In the genomic region with DNA sequence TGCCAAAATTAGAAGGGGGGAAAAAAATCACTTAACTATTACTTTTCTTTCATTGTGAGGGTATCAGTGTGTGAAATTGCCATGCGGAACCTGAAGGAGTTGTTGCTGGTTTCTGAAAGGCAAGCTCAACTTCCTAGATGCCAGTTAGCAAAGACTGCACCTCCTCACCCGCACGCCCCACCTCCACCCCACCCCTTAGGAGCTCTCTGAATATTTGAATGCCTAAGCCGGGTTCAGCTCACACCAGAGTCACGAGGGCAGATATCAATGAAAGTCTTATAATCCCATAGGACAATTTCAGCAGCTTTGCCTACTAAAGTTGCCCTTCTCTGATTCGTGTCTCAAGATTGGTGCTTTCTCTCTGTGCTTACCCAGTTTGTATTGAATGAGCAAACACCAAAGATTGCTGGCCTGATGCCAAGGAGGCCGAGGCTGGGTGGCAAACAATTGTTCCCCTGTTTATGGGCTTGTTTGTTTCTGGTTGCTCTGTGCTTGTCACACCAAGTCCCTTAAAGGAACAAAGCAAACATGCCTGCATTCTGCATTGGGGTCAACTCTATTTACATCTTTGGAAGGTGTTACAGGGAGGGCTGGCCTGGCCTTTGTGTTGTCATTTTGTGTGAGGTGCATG, we compare ENCODE assay signal across 9 mouse cellular contexts. TPM values are rescaled to one million over a fixed set of nuclear protein-coding genes. Genes with fewer than 3 reads are reported as not detected.
DNase-seq lines count a peak whose midpoint lies in the region; ATAC-seq and TF ChIP-seq lines count a peak whose summit lies in the region.
"Had no signal": no experiment of that assay in that cellular context is flagged by ENCODE, and none has a peak within 500 bp of the region (broad histone marks: within the 10 kb centered on the region; RNA-seq: fewer than 3 reads in every experiment).

No protein-coding gene starts in this region.

- no peaks in the 10 kb centered on the region for H3K9me3 ChIP-seq in forebrain, embryonic 12.5 days
- no peaks in the 10 kb centered on the region for H3K9me3 ChIP-seq in intestine, postnatal 0 days (ENCODE audit: control insufficient read depth)
- H3K9me3 ChIP-seq in limb, embryonic 14.5 days (ENCODE audit: control insufficient read depth, low read length) = no peaks in the 10 kb centered on the region
- H3K9me3 ChIP-seq: liver, embryonic 13.5 days had no signal

- ATAC-seq in cerebellum, adult (ENCODE audit: insufficient number of reproducible peaks, low FRiP score, low TSS enrichment) = no peak
- peak; percentile 49; the same call in 1 of the 2 replicates for ATAC-seq in forebrain, embryonic 12.5 days (ENCODE audit: low FRiP score)
- ATAC-seq in intestine, postnatal 0 days = peak; percentile 37; the same call in 1 of the 2 replicates
- no peak for ATAC-seq in limb, embryonic 14.5 days (ENCODE audit: low FRiP score, low read depth)

- peaks cover 35% of the 10 kb centered on the region for H3K4me1 ChIP-seq in forebrain, embryonic 12.5 days
- H3K4me1 ChIP-seq in intestine, postnatal 0 days (replicated peaks; ENCODE audit: control insufficient read depth, insufficient read depth, low read length) = peaks cover 4% of the 10 kb centered on the region; the same call in 1 of the 2 replicates
- H3K4me1 ChIP-seq in limb, embryonic 14.5 days (ENCODE audit: control insufficient read depth, insufficient read depth, low read length) = peaks cover 21% of the 10 kb centered on the region

- WGBS in forebrain, embryonic 12.5 days = 28% methylated on average over 7 of the region's 7 CpGs
- 30% methylated on average over 7 of the region's 7 CpGs for WGBS in intestine, postnatal 0 days
- WGBS in limb, embryonic 14.5 days = 34% methylated on average over 7 of the region's 7 CpGs

- peak overlapping the region; percentile 71 for H3K27ac ChIP-seq in forebrain, embryonic 12.5 days
- H3K27ac ChIP-seq in intestine, postnatal 0 days (ENCODE audit: low read depth, low read length) = no peak overlapping the region
- H3K27ac ChIP-seq in limb, embryonic 14.5 days (replicated peaks; ENCODE audit: low read depth, low read length) = peak overlapping the region; percentile 43
- H3K27ac ChIP-seq: liver, embryonic 13.5 days had no signal

- H3K9ac ChIP-seq in forebrain, embryonic 12.5 days = no peak overlapping the region
- no peak overlapping the region for H3K9ac ChIP-seq in intestine, postnatal 0 days (ENCODE audit: low read depth, low read length)
- no peak overlapping the region for H3K9ac ChIP-seq in limb, embryonic 14.5 days (ENCODE audit: low read depth, low read length, severe bottlenecking)
- H3K9ac ChIP-seq: liver, embryonic 13.5 days had no signal

- no peak for TF ChIP-seq CTCF in intestine, postnatal 0 days (IDR thresholded peaks at IDR 0.05; ENCODE audit: low read depth)

- H3K4me2 ChIP-seq in forebrain, embryonic 12.5 days = peak overlapping the region; percentile 8; the same call in 1 of the 2 replicates
- no peak overlapping the region for H3K4me2 ChIP-seq in intestine, postnatal 0 days (replicated peaks; ENCODE audit: low read depth)
- no peak overlapping the region; the same call in 1 of the 2 replicates for H3K4me2 ChIP-seq in limb, embryonic 14.5 days (replicated peaks; ENCODE audit: low read depth, low read length, severe bottlenecking)

- TF ChIP-seq POLR2A in limb, embryonic 14.5 days (IDR thresholded peaks at IDR 0.05; ENCODE audit: borderline replicate concordance, extremely low read depth, insufficient read depth, insufficient read length) = no peak

- 0 out of 2 replicates have a peak, but pooled peaks cover 11% of the 10 kb centered on the region for H3K27me3 ChIP-seq in forebrain, embryonic 12.5 days
- H3K27me3 ChIP-seq in intestine, postnatal 0 days (replicated peaks; ENCODE audit: control insufficient read depth, insufficient read depth, low read length) = no peaks in the 10 kb centered on the region
- H3K27me3 ChIP-seq in limb, embryonic 14.5 days (ENCODE audit: control insufficient read depth, insufficient read depth, low read length) = no peaks in the 10 kb centered on the region

- H3K4me3 ChIP-seq in forebrain, embryonic 12.5 days (replicated peaks) = no peak overlapping the region
- no peak overlapping the region for H3K4me3 ChIP-seq in intestine, postnatal 0 days (ENCODE audit: low read depth, low read length)
- no peak overlapping the region for H3K4me3 ChIP-seq in limb, embryonic 14.5 days (replicated peaks; ENCODE audit: low read length)
- H3K4me3 ChIP-seq: liver, embryonic 13.5 days had no signal

- DNase-seq in cerebellum, adult 11 months = peak; percentile 1
- peak; percentile 23 to 24 for DNase-seq in B cell, adult 2 months
- no peak for DNase-seq in limb, embryonic 14.5 days (ENCODE audit: low spot score)
- DNase-seq in right cerebral cortex, adult 2 months (ENCODE audit: low spot score in 2 of 2) = peak; percentile 42 to 45
- no peak for DNase-seq in natural killer cell, adult 2 months (ENCODE audit: low spot score in 2 of 2)
- DNase-seq: liver, embryonic 13.5 days had no signal

- H3K36me3 ChIP-seq in forebrain, embryonic 12.5 days (replicated peaks) = no peaks in the 10 kb centered on the region
- H3K36me3 ChIP-seq in intestine, postnatal 0 days (ENCODE audit: control insufficient read depth, insufficient read depth) = no peaks in the 10 kb centered on the region
- no peaks in the 10 kb centered on the region for H3K36me3 ChIP-seq in limb, embryonic 14.5 days (ENCODE audit: control insufficient read depth, insufficient read depth, low read length)
- H3K36me3 ChIP-seq: liver, embryonic 13.5 days had no signal

RNA-seq across cellular contexts. Expression of gene Stmnd1, which starts 4.6 kb away (rescaled TPM):
- polyA plus RNA-seq in forebrain, embryonic 12.5 days (2016; fragmentation: Nextera tagmentation; extraction: Ambion mirVana) = not detected in 2 replicates
- 0.42 and 0.60 TPM in 2 replicates for polyA plus RNA-seq in intestine, postnatal 0 days (2015; fragmentation: Nextera tagmentation; extraction: Ambion mirVana)
- polyA plus RNA-seq in limb, embryonic 14.5 days (2012; rRNA removed) = 0.29 and 0.74 TPM in 2 replicates
- polyA plus RNA-seq in limb, embryonic 14.5 days (2014; fragmentation: Nextera tagmentation; extraction: Ambion mirVana) = 1.1 and 1.3 TPM in 2 replicates
- polyA plus RNA-seq: liver, embryonic 13.5 days had no signal

Comparison
In these comparisons a context has a peak if more than half of its experiments do, and no peak if none do; other contexts are left out.
1. DNase-seq: peak in cerebellum, adult 11 months (single experiment), B cell, adult 2 months (2 of 2) and right cerebral cortex, adult 2 months (2 of 2); none in limb, embryonic 14.5 days (single experiment) and natural killer cell, adult 2 months (0 of 2).
2. ATAC-seq: peak in forebrain, embryonic 12.5 days (single experiment) and intestine, postnatal 0 days (single experiment); none in cerebellum, adult (single experiment) and limb, embryonic 14.5 days (single experiment).